12 mouse cellular contexts compared by ENCODE assay signal in the genomic region with DNA sequence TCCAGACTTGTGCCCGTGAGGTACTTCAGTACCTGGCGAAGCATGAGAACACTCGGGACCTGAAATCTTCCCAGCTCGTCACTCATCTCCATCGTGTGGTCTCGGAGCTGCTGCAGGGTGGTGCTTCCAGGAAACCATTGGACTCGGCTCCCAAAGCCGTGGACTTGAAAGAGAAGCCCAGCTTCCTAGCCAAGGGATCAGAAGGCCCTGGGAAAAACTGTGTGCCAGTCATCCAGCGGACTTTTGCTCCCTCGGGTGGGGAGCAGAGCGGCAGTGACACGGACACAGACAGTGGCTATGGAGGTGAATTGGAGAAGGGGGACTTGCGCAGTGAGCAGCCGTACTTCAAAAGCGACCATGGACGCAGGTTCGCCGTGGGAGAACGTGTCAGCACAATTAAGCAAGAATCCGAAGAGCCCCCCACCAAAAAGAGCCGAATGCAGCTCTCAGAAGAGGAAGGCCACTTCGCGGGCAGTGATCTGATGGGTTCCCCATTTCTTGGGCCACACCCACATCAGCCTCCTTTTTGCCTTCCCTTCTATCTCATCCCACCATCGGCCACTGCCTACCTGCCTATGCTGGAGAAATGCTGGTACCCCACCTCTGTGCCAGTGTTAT. TPM values are rescaled to one million over a fixed set of nuclear protein-coding genes. Genes with fewer than 3 reads are reported as not detected.
DNase-seq lines count a peak whose midpoint lies in the region; ATAC-seq and TF ChIP-seq lines count a peak whose summit lies in the region.
"Had no signal": no experiment of that assay in that cellular context is flagged by ENCODE, and none has a peak within 500 bp of the region (broad histone marks: within the 10 kb centered on the region; RNA-seq: fewer than 3 reads in every experiment).

No protein-coding gene starts in this region.

- no peak overlapping the region for H3K9ac ChIP-seq in kidney, embryonic 14.5 days (ENCODE audit: low read depth, low read length)
- peak overlapping the region; percentile 45 for H3K9ac ChIP-seq in intestine, postnatal 0 days (ENCODE audit: low read depth, low read length)
- H3K9ac ChIP-seq: forebrain, postnatal 0 days; hindbrain, embryonic 14.5 days; lung, embryonic 14.5 days had no signal

- no peak for TF ChIP-seq CTCF in gastrocnemius, adult 2 months (IDR thresholded peaks at IDR 0.05)
- TF ChIP-seq CTCF in E14TG2a.4 (conservative IDR thresholded peaks at IDR 0.05; ENCODE audit: low read length) = no peak
- TF ChIP-seq CTCF in intestine, postnatal 0 days (IDR thresholded peaks at IDR 0.05; ENCODE audit: low read depth) = no peak

- peak; percentile 34 for DNase-seq in gastrocnemius, adult 2 months
- no peak for DNase-seq in gastrocnemius, postnatal 10 days
- DNase-seq in kidney, postnatal 25 days = peak; percentile 19 to 50
- no peak for DNase-seq in ovary, postnatal 14 days (ENCODE audit: low spot score)
- no peak for DNase-seq in lung, adult 18-20 months
- DNase-seq: forebrain, postnatal 0 days; lung, embryonic 14.5 days; thymus, postnatal 25 days had no signal

- no peaks in the 10 kb centered on the region for H3K27me3 ChIP-seq in kidney, embryonic 14.5 days (ENCODE audit: control insufficient read depth, insufficient read depth, low read length)
- peaks cover 19% of the 10 kb centered on the region for H3K27me3 ChIP-seq in E14TG2a.4 (ENCODE audit: insufficient read depth, low read length)
- H3K27me3 ChIP-seq in intestine, postnatal 0 days (replicated peaks; ENCODE audit: control insufficient read depth, insufficient read depth, low read length) = no peaks in the 10 kb centered on the region

- no peak for ATAC-seq in kidney, embryonic 14.5 days (ENCODE audit: low FRiP score, low TSS enrichment)
- ATAC-seq in intestine, postnatal 0 days = no peak
- ATAC-seq: forebrain, postnatal 0 days had no signal

- peak overlapping the region; percentile 100 for H3K27ac ChIP-seq in gastrocnemius, adult 2 months
- H3K27ac ChIP-seq in kidney, embryonic 14.5 days (ENCODE audit: low read depth, low read length) = no peak overlapping the region
- H3K27ac ChIP-seq in intestine, postnatal 0 days (ENCODE audit: low read depth, low read length) = peak overlapping the region; percentile 66
- H3K27ac ChIP-seq: hindbrain, embryonic 14.5 days had no signal

- peaks cover 10% of the 10 kb centered on the region for H3K4me1 ChIP-seq in kidney, embryonic 14.5 days (ENCODE audit: control insufficient read depth, insufficient read depth, low read length)
- H3K4me1 ChIP-seq in E14TG2a.4 (replicated peaks; ENCODE audit: low read depth, low read length) = peaks cover 76% of the 10 kb centered on the region
- peaks cover 6% of the 10 kb centered on the region; the same call in 1 of the 2 replicates for H3K4me1 ChIP-seq in intestine, postnatal 0 days (replicated peaks; ENCODE audit: control insufficient read depth, insufficient read depth, low read length)

- WGBS in kidney, embryonic 14.5 days = 87% methylated on average over 24 of the region's 24 CpGs
- 73% methylated on average over 24 of the region's 24 CpGs for WGBS in intestine, postnatal 0 days

- H3K9me3 ChIP-seq in kidney, embryonic 14.5 days (ENCODE audit: control insufficient read depth, low read length) = no peaks in the 10 kb centered on the region
- no peaks in the 10 kb centered on the region for H3K9me3 ChIP-seq in E14TG2a.4 (ENCODE audit: low read length)
- H3K9me3 ChIP-seq in intestine, postnatal 0 days (ENCODE audit: control insufficient read depth) = no peaks in the 10 kb centered on the region

- no peak overlapping the region for H3K4me2 ChIP-seq in kidney, embryonic 14.5 days (replicated peaks; ENCODE audit: low read depth, low read length)
- peak overlapping the region; percentile 82 for H3K4me2 ChIP-seq in intestine, postnatal 0 days (replicated peaks; ENCODE audit: low read depth)
- H3K4me2 ChIP-seq: lung, embryonic 14.5 days had no signal

- peak overlapping the region; percentile 88 for H3K4me3 ChIP-seq in gastrocnemius, adult 2 months
- no peak overlapping the region for H3K4me3 ChIP-seq in kidney, embryonic 14.5 days (ENCODE audit: low read length)
- H3K4me3 ChIP-seq in E14TG2a.4 (replicated peaks; ENCODE audit: low read length) = peak overlapping the region; percentile 93
- H3K4me3 ChIP-seq in intestine, postnatal 0 days (ENCODE audit: low read depth, low read length) = peak overlapping the region; percentile 69

- H3K36me3 ChIP-seq in kidney, embryonic 14.5 days (ENCODE audit: control insufficient read depth, insufficient read depth, low read length) = no peaks in the 10 kb centered on the region
- peaks cover 53% of the 10 kb centered on the region for H3K36me3 ChIP-seq in E14TG2a.4 (ENCODE audit: insufficient read depth, low read length)
- H3K36me3 ChIP-seq in intestine, postnatal 0 days (ENCODE audit: control insufficient read depth, insufficient read depth) = peaks cover 26% of the 10 kb centered on the region

- intact Hi-C loops in gastrocnemius, adult 2 months (cut with DNase I) = no loop called here

RNA-seq across cellular contexts. Expression of gene Bhlhe40, which starts 4.2 kb away (rescaled TPM):
- 100 to 1,000 TPM in 1 of 2 experiments, 10 to 100 TPM in 1; 70.0 to 124 TPM for total RNA-seq in gastrocnemius, adult 2 months (2021)
- 10 to 100 TPM; 60.4 to 64.9 TPM for total RNA-seq in gastrocnemius, postnatal 10 days (2021)
- polyA plus RNA-seq in kidney, embryonic 14.5 days (2014; fragmentation: Nextera tagmentation; extraction: Ambion mirVana) = 6.9 and 8.1 TPM in 2 replicates
- 78.9 and 90.2 TPM in 2 replicates for polyA plus RNA-seq in intestine, postnatal 0 days (2015; fragmentation: Nextera tagmentation; extraction: Ambion mirVana)

Comparison
In these comparisons a context has a peak if more than half of its experiments do, and no peak if none do; other contexts are left out.
1. DNase-seq: peak in gastrocnemius, adult 2 months (single experiment) and kidney, postnatal 25 days (2 of 2); none in gastrocnemius, postnatal 10 days (single experiment), ovary, postnatal 14 days (single experiment) and lung, adult 18-20 months (0 of 2).